Mouse (Mus musculus) C2C12 (cell line): ENCODE data around the gene Dab2ip.

Source experiments
- CEBPB ChIP-seq: IDR thresholded peaks from one replicate; pipeline ENCODE4 v1.6.1; 2011; ENCODE audit warnings: low read depth, mild to moderate bottlenecking, control low read depth, moderate library complexity
- CTCF ChIP-seq: IDR thresholded peaks from one replicate; pipeline ENCODE4 v1.5.1; 2011; ENCODE audit not compliant: control insufficient read depth, insufficient read depth, insufficient read length
- FOSL1 ChIP-seq: IDR thresholded peaks from one replicate; pipeline ENCODE4 v1.8.0; 2011; ENCODE audit warnings: mild to moderate bottlenecking, low read length; ENCODE audit not compliant: poor library complexity, insufficient read depth, severe bottlenecking
- MAX ChIP-seq: IDR thresholded peaks from one replicate; pipeline ENCODE4 v1.6.1; 2011; ENCODE audit warnings: mild to moderate bottlenecking, control low read depth
- MYOD1 ChIP-seq: IDR thresholded peaks from one replicate; pipeline ENCODE4 v1.6.1; 2011; ENCODE audit warnings: low read depth; ENCODE audit not compliant: control insufficient read depth, insufficient read length
- MYOG ChIP-seq: IDR thresholded peaks from one replicate; pipeline ENCODE4 v1.6.1; 2011; ENCODE audit not compliant: control insufficient read depth, insufficient read length; ENCODE audit errors: extremely low read depth
- USF1 ChIP-seq: IDR thresholded peaks from one replicate; pipeline ENCODE4 v1.6.1; 2011; ENCODE audit warnings: low read depth, mild to moderate bottlenecking, control low read depth, moderate library complexity

- TF ChIP-seq CTCF (no peak), USF1 (no peak), MAX (no peak), MYOG (no peak), CEBPB (no peak), MYOD1 (no peak), FOSL1 (no peak)
Measured at GRCm38 (mm10) chr2:35596796-35597195, 38.7 kb downstream of the Dab2ip start.
